Mouse (Mus musculus): ENCODE results near the gene Proca1.

Gene Proca1

GRCm38 (mm10) chr11:78166161-78166560, 27.0 kb upstream of the Proca1 start:
- no peak for DNase-seq (ENCODE audit: low read depth)

- no peak for DNase-seq (ENCODE audit: low read depth)
These were observed 26.6 kb upstream of the Proca1 start for GRCm38 (mm10) chr11:78166640-78167039.

- no peak for DNase-seq (ENCODE audit: low read depth)
These were observed 25.8 kb upstream of the Proca1 start for GRCm38 (mm10) chr11:78167257-78167959.

GRCm38 (mm10) chr11:78168541-78169468, 24.4 kb upstream of the Proca1 start:
- no peak for DNase-seq (ENCODE audit: low read depth)

GRCm38 (mm10) chr11:78170306-78170705, 22.9 kb upstream of the Proca1 start:
- DNase-seq (ENCODE audit: low read depth), result no peak

- peak; percentile 41 for DNase-seq (ENCODE audit: low read depth)
These were observed 21.9 kb upstream of the Proca1 start for GRCm38 (mm10) chr11:78171328-78171727.

GRCm38 (mm10) chr11:78172034-78172747, 21.0 kb upstream of the Proca1 start:
- DNase-seq (ENCODE audit: low read depth), result peak; percentile 50

GRCm38 (mm10) chr11:78172748-78173383, 20.3 kb upstream of the Proca1 start:
- DNase-seq (ENCODE audit: low read depth), result no peak

- no peak for DNase-seq (ENCODE audit: low read depth)
These were observed 18.7 kb upstream of the Proca1 start for GRCm38 (mm10) chr11:78174506-78174905.

- DNase-seq (ENCODE audit: low read depth), result peak; percentile 66
These were observed 17.3 kb upstream of the Proca1 start for GRCm38 (mm10) chr11:78175771-78176401.

GRCm38 (mm10) chr11:78176402-78176862, 16.8 kb upstream of the Proca1 start, which contains the start of the genes Nek8 and Tlcd1:
TSS of gene Nek8 (minus strand) at chr11:78176675.
TSS of gene Tlcd1 (plus strand) at chr11:78176711.
- peak; percentile 96 for DNase-seq (ENCODE audit: low read depth)

- DNase-seq (ENCODE audit: low read depth), result no peak
These were observed 16.3 kb upstream of the Proca1 start for GRCm38 (mm10) chr11:78176905-78177331.

GRCm38 (mm10) chr11:78177437-78177836, 15.8 kb upstream of the Proca1 start:
- DNase-seq (ENCODE audit: low read depth), result peak; percentile 84

- DNase-seq (ENCODE audit: low read depth), result peak; percentile 98
These were observed 15.0 kb upstream of the Proca1 start for GRCm38 (mm10) chr11:78177903-78178858.

GRCm38 (mm10) chr11:78178859-78179437, 14.2 kb upstream of the Proca1 start:
- peak; percentile 90 for DNase-seq (ENCODE audit: low read depth)

GRCm38 (mm10) chr11:78179438-78179999, 13.7 kb upstream of the Proca1 start:
- peak; percentile 28 for DNase-seq (ENCODE audit: low read depth)

GRCm38 (mm10) chr11:78180081-78180761, 13.0 kb upstream of the Proca1 start:
- DNase-seq (ENCODE audit: low read depth), result no peak

GRCm38 (mm10) chr11:78181830-78182357, 11.3 kb upstream of the Proca1 start:
- DNase-seq (ENCODE audit: low read depth), result no peak
